Mouse (Mus musculus) frontal cortex, adult (tissue): Measurements from ENCODE around the gene Cep95.
A peak's percentile ranks its signal among the peaks of the same experiment; 100 is the strongest.
"Not testable (repeated sequence)": the region's sequence is repeated elsewhere in the genome, so short reads cannot be mapped to it uniquely, and the experiment has no call there.

Source experiments
- ATAC-seq: cut with Nextera tagmentation; 2 replicates; pipeline ENCODE4 v1.9.2; 2017; ENCODE audit warnings: mild to moderate bottlenecking, moderate library complexity, mixed read lengths; ENCODE audit not compliant: low TSS enrichment

Gene Cep95

DNA sequence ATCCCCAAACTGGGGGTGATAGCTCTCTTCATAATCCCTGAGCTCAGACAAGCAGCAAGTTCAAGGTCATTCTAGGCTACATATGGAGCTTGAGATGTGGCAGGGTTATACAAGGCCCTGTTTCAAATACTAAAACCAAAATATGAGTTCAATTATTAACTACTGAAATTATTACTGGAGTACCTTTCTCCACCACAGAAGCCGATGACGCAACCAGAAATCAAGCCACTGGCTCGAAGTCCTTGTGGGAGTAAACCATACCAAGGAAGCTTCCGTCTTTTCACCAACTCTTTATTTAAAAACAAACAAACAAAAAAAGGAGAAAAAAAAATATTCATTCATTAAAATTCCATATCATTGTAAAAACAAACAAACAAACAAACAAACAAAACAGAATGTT lies 12.1 kb upstream of the Cep95 start:
- ATAC-seq: no peak

DNA sequence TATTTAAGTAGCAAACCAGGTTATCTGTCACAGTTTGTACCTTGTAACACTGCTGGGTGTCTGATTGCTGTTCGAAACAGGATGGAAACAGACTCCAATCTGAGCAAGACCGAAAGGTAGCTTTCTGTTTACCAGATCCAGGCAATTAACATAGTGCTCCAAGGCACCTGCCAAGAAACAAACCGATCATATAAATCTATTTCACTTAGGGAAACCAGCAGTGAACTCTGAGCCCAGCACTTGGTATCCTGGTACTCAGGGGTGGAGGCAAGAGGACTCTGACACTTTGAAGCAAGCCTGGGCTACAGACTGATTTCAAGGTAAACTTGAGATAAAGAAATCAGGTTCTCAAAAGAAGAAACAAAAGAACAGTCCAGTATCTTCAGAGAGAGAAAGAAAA lies 11.7 kb upstream of the Cep95 start:
- ATAC-seq: no peak

DNA sequence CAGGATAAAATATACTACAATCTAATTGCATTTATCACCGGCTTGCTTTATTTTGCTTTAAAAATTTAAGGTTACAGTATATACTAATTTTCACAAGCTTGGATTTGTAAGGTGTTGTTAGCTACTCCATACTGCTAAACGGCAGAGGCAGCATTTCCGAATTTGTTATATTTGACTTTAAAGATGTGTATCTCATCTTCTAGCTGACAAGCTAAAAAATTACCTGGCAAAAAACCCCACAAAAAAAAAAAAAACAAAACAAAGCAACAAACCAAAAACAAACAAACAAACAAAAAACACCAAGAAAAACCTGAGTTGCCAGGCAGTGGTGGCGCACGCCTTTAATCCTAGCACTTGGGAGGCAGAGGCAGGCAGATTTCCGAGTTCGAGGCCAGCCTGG lies 10.9 kb upstream of the Cep95 start:
- no peak for ATAC-seq

DNA sequence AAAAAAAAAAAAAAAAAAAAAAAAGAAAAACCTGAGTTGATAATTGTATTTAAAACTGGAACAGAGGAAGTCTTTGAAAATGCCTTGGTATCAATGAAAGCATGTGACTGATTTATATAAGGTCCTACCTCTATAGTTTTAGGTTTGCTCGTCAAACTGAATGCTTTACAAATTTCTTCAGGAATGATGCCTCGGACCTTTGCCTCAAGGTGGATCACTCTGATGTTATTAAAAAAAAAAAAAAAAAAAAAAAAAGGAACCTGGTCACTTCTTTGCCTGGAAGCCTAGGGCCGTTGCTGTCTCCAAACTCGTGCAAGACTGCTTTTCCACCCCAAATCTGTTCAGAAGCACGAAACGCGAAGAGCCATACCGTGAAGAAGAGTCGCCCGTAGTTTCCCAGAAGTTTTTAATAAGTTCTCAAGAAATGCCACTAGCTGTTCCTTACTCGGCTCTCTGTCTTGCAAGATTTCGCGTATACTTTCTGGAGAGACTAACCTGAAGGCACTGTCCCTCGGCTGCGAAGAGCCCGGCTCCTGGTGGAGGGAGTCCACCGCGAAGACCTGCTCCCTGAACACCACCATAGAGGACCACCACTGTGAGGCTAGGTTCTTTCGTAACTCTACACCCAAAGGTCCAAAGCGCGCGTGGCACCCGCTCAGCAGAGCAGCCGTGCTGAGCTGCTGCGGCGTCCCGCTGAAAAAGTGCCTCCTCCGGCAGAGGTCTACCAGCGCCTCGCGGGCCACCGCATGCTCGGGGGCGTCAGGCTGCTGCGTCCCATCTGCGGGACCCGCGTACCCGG lies 10.3 kb upstream of the Cep95 start:
- ATAC-seq: peak; percentile 66

DNA sequence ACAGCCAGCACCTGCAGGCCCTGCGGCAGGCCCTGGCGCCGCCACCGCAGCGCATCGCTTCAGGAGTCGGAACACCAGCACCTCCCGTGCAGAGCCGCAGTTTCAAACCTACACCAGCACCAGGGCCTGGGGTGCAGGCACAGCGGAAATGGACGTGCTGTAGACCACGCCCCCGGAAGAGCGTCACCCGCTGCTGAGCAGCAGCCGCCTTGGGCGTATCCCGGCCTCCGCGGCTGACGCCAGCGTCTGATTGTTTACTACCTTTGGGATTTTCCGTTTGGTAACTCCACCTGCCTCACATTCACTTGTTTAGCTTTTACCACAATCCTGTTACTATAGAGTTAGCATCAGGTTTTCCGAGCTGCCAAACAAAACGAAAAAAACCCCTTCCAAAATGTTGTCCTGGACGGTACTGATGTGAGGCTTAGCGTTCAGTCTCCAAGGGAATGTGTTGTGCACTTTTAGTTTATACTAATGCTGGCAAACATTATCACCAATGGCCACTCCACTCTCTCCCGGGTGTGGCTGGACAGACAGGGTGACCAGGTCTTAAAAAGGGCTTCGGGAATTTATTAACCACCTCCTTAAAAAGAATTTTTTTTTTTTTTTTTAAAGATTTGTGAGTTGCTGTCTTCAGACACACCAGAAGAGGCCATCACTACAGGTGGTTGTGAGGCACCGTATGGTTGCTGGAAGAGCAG lies 9.5 kb upstream of the Cep95 start, which contains the start of gene Polg2:
Gene Polg2, minus strand, starts transcription at position 150 of the 701 bp plus-strand sequence.
- ATAC-seq: peak; percentile 98

DNA sequence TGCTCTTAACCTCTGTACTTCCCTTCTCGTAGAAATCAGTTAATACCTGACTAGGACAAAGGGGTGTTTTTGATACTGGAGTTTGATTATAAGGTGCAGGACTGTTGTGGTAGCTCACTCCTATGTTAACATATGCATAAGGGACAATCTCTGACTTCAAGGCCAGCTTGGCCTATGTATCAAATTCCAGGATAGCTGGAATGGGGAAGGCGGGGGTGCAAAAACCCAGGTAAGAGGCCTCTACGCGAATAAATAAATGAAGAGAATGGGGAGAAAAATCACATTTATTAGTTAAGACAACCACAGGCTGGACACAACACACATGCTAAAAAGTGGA lies 9.0 kb upstream of the Cep95 start:
- no peak for ATAC-seq

DNA sequence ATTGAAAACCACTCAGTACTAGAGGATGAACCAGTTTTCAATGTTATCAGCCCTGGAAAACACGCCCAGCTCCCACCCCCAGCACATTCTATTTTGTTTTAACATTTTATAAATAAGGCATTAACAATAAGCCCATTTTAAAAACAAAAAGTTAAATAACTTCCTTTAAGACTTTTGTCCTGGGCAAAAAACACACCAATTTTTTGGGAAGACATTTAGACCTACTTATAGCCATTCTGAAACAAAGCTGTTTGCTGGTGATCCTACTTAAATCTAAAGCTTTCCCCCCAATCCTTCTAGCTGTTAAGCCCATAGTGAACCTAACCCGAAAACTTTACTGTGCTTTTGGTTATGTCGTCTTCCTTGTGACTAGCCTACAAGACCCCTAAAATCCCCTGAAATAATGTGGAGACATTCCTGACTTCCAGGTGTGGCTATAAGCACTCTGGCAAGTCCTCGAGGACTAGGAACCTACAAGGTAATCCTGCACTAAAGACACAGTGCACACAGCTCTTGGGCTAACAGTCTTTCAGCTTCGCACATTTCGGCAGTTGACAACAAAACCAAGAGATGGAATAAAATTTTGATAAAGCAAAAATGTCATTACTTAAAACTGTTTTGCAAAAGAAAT lies 8.3 kb upstream of the Cep95 start:
- no peak for ATAC-seq

DNA sequence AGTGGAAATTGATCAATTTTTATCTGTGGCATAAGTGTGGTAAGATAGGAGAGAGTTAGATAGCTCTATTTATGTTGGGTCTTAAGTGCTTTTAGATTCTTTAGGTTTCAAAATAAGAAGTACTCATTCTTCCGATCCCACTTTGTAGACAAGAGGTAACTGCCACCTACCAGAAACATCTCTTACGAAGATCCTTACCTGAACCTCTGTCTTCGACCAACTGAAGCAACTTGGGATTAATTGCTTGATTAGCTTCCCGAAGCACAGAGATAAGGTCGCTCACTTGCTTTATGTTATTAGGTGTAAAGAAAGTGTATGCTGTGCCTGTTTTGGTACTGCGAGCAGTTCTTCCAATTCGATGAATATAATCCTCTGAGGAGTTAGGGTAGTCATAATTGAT lies 6.8 kb upstream of the Cep95 start:
- not testable (repeated sequence) for ATAC-seq

DNA sequence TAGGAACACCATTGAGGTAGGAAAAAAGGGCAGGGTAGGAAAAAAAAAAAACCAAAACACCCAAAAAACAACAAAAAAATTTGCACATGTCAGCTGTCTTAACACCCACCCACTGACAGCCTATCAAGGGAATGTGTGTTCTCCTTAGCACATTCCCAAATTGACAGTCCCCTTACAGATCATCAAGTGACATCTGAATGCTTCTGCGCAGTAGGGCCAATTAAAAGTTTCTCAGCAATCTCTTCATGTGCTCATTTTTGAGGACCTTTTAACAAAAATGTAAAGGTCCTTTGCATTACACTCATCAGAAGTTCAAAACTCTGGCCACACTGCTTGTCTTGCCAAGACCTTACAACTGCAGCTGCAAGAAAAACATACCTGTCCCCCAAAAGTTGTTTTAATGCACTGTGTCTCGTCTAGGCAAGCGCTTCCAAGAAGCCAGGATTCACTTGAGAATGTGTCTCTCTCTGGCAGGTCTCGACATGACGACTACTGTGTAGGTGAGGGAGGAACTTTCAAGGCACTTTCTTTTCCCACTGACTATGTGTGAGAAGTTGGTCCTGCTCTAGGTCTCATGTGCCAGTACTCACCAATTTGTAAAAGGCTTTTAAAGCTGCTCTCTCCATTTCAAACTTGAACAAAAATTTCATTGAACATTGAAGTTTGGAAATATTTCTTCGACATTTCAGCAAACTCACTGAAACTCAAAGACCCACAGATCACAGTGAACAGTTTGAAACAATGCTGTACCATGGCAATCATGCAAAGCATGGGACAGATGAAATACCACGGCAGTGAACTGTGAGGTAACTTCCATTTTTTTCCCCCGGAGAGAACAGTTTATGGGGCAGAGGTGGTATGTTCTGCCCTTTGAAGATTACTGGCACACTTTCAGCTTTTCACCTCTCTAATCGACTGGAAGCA lies 5.9 kb upstream of the Cep95 start:
- no peak for ATAC-seq

DNA sequence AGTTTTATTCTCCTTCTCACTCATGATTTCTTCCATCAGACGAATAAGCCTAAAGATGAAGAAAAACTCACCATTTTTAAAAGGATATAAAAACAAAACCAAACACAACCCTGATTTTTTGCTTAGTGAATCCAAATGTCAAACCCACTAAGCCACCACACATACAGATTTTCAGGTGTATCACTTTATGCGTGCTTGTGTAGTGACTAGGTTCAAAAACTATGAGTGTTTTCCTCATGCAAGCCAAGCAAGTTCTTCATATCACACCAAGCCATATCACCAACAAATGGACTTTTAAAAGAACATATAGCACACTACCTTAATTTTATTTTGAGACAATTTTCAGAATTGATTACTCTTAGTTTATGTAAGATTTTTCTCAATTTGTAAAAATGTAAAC lies 4.6 kb upstream of the Cep95 start:
- no peak for ATAC-seq

DNA sequence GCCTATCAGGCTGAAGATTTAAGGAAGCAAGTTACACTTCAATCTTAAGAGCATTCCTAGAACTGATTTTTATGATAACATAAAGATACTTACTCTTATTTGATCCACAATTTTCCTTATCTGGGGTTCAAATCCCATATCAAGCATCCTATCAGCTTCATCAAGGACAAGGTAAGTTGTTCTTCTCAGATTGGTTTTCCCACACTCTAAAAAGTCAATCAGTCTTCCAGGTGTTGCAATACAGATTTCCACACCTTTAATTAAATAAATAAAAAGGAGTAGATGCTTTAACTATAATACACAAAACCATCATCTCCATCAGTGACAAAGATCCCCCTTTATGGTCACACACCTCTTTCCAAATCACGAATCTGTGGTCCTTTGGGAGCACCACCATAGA lies 4.0 kb upstream of the Cep95 start:
- ATAC-seq: no peak

DNA sequence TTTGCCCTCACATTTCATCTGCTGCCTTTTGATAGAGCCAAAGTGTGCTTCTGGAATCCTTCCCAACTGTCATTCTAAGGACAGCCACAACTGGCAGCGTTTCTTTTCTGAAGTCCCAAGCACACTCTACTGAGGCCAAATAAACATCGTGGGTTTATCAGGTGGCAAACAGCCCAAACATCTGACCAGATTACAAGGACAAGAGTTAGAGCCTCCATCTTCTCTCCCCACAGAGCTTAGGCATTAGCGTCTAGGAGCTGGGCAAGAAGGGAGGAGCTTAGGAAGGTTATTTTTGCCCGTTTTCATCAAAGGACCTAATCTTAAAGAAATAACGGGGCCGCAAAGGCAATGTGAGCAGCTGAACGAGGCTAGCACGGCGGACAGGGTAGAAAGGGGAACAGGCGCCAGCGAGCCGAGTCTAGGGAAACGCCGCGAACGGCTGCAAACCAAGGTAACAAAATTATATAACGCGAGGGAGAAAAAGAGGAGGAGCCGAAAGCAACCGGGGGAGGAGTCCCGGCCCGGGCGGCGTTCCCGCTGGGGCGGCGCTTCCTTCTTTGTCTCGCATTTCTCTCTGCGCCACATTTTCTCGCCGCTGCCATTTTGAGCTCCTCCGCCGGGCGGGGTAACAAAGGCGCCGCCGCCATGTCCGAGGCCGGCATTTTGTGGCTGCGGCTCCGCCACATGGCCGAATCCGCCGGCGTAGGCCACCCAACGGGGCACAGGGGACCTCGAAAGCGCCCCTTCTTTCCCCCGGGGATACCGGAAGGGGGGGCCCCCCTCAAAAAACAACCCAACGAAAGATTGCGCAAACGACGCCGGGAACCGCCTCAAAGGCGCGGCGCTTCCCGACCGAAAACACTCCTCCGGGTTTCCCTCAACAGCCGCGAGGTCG lies 1.7 kb upstream of the Cep95 start:
- peak; percentile 42 for ATAC-seq

DNA sequence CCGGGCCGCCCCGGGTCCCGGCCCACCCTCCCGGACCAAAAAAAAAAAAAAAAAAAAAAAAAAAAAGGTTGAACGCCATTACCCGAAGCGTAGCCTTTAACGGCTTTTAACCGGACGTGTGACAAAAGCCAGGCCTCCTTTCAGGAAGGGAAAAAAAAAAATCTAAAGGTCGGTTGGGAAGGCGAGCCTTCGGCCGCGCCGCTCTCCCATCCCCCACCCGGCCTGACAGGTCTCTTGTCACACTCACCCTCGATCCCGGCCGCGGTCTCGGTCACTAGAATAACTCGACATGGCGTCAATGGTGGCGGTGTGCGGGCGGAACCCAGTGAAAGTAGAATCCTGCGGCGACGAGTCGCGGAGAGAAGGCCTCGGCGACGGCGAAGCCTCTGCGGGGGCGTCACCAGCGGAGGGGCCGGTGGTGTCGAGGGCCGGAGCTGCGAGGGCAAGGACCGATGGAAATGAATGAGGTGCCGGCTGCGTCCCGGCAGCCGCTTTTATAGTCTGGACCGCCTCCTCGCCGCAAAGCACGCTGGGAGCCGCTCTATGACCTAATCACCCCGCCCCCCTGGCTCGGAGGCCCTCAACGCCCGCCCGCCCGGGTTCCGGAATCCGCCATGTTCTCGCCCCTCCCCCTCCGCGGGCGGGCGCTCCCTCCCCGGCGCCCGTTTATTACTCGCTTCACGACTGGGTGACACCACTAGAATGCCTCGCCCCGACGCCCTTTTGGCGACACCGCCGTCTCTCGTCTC lies 852 bp upstream of the Cep95 start:
- ATAC-seq: peak; percentile 51

DNA sequence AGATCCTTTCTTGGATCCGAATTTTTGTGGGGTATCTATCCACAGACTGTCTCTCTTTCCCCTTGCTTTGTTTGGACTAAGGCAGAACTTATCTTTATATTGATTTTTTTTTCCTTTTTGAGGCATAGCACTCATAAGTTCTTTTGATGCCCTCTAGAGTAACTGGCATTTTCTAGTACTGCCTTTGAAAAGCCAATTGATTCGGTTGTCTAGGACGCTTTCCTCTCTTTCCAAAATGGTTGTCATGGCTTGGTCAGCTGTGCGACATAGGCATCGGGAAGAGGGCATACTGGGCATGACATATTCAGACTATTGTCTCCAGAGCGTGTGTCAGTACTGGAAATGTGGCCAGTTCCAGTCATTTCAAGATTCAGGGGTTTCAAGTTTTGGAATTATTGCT lies 597 bp downstream of the Cep95 start:
- 0 out of 2 replicates have a peak, but pooled peaks have one; percentile 1 for ATAC-seq

DNA sequence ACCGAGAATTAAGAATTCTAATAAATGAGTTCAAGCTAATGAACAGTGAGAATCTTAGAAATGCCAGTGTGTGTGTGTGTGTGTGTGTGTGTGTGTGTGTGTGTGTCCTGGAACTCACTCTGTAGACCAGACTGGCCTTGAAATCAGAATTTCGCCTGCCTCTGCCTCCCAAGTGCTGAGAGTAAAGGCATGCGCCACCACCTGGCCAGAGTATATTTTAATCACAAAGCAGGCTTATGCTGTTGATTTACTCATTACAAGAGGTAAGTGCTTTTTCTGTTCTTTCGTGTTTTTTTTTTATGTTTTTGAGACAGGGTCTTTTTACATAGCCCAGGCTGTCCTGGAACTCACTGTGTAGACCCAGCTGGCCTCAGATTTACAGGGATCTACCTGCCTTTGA lies 4.8 kb downstream of the Cep95 start:
- no peak for ATAC-seq

DNA sequence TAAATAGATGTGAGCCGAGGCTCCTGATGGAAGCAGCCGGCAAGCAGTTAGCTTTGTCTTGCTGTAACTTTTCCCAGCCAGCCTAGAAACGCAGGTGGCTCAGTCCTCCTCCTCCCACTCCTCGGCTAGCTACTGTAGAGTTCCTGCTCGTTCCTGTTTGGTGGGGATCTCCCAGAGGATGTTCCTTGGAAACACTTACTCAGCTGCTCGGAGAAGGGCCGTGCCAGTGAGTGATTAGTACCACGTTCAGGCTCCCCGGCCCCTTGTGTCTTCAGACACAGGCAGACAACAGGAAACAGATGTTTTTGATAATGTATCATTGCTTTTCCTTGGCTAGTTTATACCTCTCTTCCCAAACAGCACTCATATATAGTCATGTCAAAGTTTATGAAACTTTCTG lies 6.6 kb downstream of the Cep95 start:
- ATAC-seq: peak; percentile 88; the same call in 1 of the 2 replicates

DNA sequence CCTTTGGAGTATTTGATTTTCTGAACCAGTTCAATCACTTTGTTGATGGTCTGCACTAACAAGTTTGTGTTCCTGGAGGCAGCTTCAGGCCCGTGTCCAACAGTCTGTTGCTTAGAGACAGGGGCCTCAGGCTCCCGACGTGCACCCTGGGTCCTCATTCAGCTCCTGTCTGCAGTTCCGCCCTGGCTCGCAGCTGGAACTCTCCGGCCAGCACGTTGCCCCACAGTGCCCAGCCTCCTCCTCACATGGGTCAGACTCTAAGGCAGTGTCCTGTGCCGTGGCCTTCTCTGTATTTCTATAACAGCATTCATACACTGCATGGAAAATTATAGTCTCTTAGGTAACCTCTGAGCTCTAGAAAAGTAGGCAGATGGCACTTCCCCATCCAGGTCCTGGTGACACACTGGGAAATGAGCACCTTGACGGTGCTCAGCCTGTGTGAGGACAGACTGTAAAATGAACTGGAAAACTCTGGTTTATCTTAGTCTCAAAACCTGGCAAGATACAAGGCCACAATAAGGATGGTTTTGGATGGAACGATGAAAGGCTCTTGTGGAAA lies 13.1 kb downstream of the Cep95 start:
- no peak for ATAC-seq

DNA sequence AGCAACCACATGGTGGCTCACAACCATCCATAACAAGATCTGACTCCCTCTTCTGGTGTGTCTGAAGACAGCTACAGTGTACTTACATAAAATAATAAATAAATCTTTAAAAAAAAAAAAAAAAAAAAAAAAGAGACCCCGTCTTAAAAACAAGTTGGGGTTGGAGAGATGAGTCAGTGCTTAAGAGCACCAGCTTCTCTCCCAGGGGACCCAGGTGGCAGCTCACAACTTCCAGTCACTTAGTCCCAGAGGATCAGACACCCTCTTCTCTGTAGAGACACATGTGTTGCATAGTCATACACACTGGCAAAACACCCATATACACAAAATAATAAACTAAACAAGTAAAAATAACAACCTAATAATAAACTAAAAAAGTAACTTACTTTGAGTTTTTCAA lies 18.4 kb downstream of the Cep95 start:
- not testable (repeated sequence) for ATAC-seq

DNA sequence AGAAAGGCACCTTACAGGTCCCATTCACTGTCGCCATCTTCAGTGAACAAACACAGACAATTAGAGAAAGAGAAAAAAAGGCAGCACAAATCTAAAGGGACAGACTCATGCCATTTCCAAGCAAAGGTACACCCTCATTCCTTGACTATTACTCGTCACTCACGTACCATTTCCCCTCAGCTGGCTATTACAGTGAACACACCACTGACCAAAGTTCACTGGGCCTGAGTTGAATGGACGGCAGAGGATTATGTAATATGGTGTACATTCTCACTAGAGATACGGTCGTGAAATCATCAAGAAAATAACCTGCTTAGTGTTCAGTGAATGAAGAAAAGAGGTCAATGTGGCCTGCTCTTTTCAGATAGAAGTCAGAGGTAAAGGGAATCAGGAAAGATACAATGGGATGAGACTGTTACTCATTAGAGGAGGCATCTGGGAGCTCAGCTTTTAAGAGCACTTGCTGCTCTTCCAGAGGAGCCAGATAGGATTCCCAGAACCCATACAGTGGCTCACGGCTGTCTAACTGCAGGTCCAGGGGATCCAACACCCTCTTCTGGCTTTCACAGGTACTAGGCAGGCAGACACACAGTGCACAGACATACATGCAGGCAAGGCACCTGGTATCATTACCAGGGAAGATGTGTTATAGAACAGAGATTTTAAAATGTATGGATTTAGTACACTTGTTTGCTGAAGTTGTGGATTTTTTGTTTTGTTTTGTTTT lies 23.5 kb downstream of the Cep95 start:
- ATAC-seq: no peak
